Mouse (Mus musculus) kidney, postnatal 0 days (tissue): ENCODE measurements around the gene Col5a3. TPM values are rescaled to one million over a fixed set of nuclear protein-coding genes. Genes with fewer than 3 reads are reported as not detected.

ENCODE experiments used
- ATAC-seq: fragments of 200-750 bp; cut with Nextera tagmentation; replicated peaks from 2 replicates; pipeline ENCODE4 v1.8.0; 2017; ENCODE audit warnings: low read depth, moderate number of reproducible peaks, moderate TSS enrichment, moderate library complexity; ENCODE audit not compliant: low FRiP score
- DNase-seq: peaks from one replicate; pipeline ENCODE4 v3.0.0-alpha.2; 2016; ENCODE audit warnings: low spot score
- H3K27ac ChIP-seq: fragments of 300-500 bp; sonication (generic); 2 replicates; pipeline ENCODE4 v1.5.1; 2014; ENCODE audit warnings: mild to moderate bottlenecking
- H3K27me3 ChIP-seq: fragments of 300-500 bp; sonication (generic); 2 replicates; pipeline ENCODE4 v1.6.1; 2014; ENCODE audit warnings: low read length, mixed read lengths; ENCODE audit not compliant: insufficient read depth
- H3K36me3 ChIP-seq: fragments of 300-500 bp; sonication (generic); 2 replicates; pipeline ENCODE4 v1.6.1; 2014; ENCODE audit warnings: low read length, mixed read lengths; ENCODE audit not compliant: insufficient read depth
- H3K4me1 ChIP-seq: fragments of 300-500 bp; sonication (generic); replicated peaks from 2 replicates; pipeline ENCODE4 v1.6.1; 2014; ENCODE audit warnings: antibody characterized with exemption, low read length, mixed read lengths; ENCODE audit not compliant: insufficient read depth
- H3K4me2 ChIP-seq: fragments of 300-500 bp; sonication (generic); 2 replicates; pipeline ENCODE4 v1.6.1; 2014; ENCODE audit warnings: mild to moderate bottlenecking, low read length, moderate library complexity, mixed read lengths
- H3K4me3 ChIP-seq: fragments of 300-500 bp; sonication (generic); replicated peaks from 2 replicates; pipeline ENCODE4 v1.5.1; 2014; ENCODE audit warnings: low read depth, low read length
- H3K9ac ChIP-seq: fragments of 300-500 bp; sonication (generic); 2 replicates; pipeline ENCODE4 v1.6.1; 2014; ENCODE audit warnings: low read depth, low read length
- H3K9me3 ChIP-seq: fragments of 300-500 bp; sonication (generic); replicated peaks from 2 replicates; pipeline ENCODE4 v1.6.1; 2016; ENCODE audit warnings: low read length, inconsistent platforms, mixed read lengths
- CTCF ChIP-seq: IDR thresholded peaks from 2 replicates; pipeline ENCODE4 v1.5.1; 2016; ENCODE audit warnings: antibody characterized with exemption, low read depth, mild to moderate bottlenecking, moderate library complexity
- WGBS: fragments of 180-500 bp; shearing (Covaris S2); extraction: QIAGEN DNeasy Blood & Tissue Kit; methylation state at CpG from one replicate; pipeline ENCODE4 v1.1.7; 2014; 5-methylcytosine and 5-hydroxymethylcytosine counted together
- polyA plus RNA-seq: library from polyadenylated mRNA; unstranded; fragments of >200 nt; fragmentation: Nextera tagmentation; extraction: Ambion mirVana; gene quantifications from 2 replicates; pipeline ENCODE4 v1.2.1, GENCODE M21; 2015

Gene Col5a3
- polyA plus RNA-seq, 1 experiment from 2014 or later, result 1.2 TPM

- H3K36me3 ChIP-seq, result no peaks in the 10 kb centered on the region
- peak; percentile 37; the same call in 1 of the 2 replicates for ATAC-seq
- peak; percentile 63 for DNase-seq
- peaks cover 4% of the 10 kb centered on the region; the same call in 1 of the 2 replicates for H3K4me1 ChIP-seq
- 10% methylated on average over 19 of the region's 19 CpGs for WGBS
- TF ChIP-seq CTCF, result no peak
- H3K4me3 ChIP-seq, result no peak overlapping the region
- no peak overlapping the region for H3K27ac ChIP-seq
- H3K9me3 ChIP-seq, result no peaks in the 10 kb centered on the region
- H3K4me2 ChIP-seq, result peak overlapping the region; percentile 25; the same call in 1 of the 2 replicates
- H3K27me3 ChIP-seq, result no peaks in the 10 kb centered on the region; the same call in 1 of the 2 replicates
- H3K9ac ChIP-seq, result no peak overlapping the region
Observed at GRCm38 (mm10) chr9:20812537-20813271, 2.2 kb downstream of the Col5a3 start.

DNA sequence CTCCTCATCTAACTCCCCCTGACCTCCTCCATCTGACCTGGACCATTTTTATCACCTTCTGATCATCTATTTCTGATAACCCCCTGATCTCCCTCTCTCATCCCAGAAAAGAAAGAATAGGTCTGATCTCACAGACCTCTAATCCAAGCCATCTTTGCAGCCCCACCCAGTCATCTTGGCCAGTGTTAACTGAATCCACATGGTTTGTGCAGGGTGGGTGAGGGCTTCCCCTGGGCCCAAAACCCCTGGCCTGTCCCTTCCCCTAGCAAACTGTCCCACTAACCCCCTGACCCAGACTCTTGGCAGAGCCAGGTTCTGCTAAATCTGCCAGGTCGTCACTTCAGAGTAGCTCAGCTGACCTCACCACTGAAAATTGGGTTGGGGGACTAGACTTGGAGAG lies 4.1 kb downstream of the Col5a3 start:
- H3K9me3 ChIP-seq, result no peaks in the 10 kb centered on the region
- ATAC-seq (no peak), DNase-seq (no peak)
- H3K4me3 ChIP-seq, result no peak overlapping the region
- H3K36me3 ChIP-seq, result no peaks in the 10 kb centered on the region
- H3K27ac ChIP-seq, result no peak overlapping the region
- 68% methylated on average over 1 of the region's 1 CpGs for WGBS
- H3K9ac ChIP-seq, result no peak overlapping the region
- no peak for TF ChIP-seq CTCF
- H3K4me2 ChIP-seq, result no peak overlapping the region
- H3K27me3 ChIP-seq, result no peaks in the 10 kb centered on the region; the same call in 1 of the 2 replicates
- H3K4me1 ChIP-seq, result peaks cover 4% of the 10 kb centered on the region; the same call in 1 of the 2 replicates

GRCm38 (mm10) chr9:20810271-20810670 lies 4.6 kb downstream of the Col5a3 start:
- DNase-seq (no peak), ATAC-seq (no peak)
- H3K27ac ChIP-seq, result no peak overlapping the region
- no peaks in the 10 kb centered on the region; the same call in 1 of the 2 replicates for H3K27me3 ChIP-seq
- no peaks in the 10 kb centered on the region for H3K36me3 ChIP-seq
- no peak overlapping the region for H3K4me3 ChIP-seq
- no peaks in the 10 kb centered on the region for H3K9me3 ChIP-seq
- H3K4me2 ChIP-seq, result no peak overlapping the region
- no peak for TF ChIP-seq CTCF
- H3K9ac ChIP-seq, result no peak overlapping the region
- H3K4me1 ChIP-seq, result peaks cover 4% of the 10 kb centered on the region; the same call in 1 of the 2 replicates
- 55% methylated on average over 4 of the region's 4 CpGs for WGBS

DNA sequence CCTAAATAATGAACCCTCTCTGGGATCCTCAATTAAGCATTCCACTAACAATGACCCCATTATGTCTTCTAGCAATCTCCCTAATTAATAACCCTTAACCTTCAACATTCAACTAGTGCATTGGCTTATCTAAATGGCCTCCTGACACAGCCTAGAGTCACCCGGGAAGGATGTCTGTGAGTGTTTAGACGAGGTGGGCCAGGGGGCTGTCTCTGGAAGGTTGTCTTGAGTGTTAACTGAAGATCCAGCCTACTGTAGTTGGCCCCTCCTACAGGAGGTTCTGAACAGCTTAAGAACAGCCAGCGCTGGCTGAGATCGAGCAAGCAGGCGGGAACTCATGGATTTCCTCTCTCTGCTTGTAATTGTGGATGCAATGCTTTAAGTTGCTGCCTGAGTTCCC lies 9.2 kb downstream of the Col5a3 start:
- Histone ChIP-seq H3K9ac (no peak overlapping the region), H3K4me2 (no peak overlapping the region), H3K4me3 (no peak overlapping the region), H3K9me3 (no peaks in the 10 kb centered on the region), H3K36me3 (no peaks in the 10 kb centered on the region), H3K27me3 (no peaks in the 10 kb centered on the region), H3K27ac (no peak overlapping the region), H3K4me1 (no peaks in the 10 kb centered on the region)
- DNase-seq (no peak), ATAC-seq (no peak)
- WGBS, result 41% methylated on average over 5 of the region's 5 CpGs
- no peak for TF ChIP-seq CTCF

- Histone ChIP-seq H3K36me3 (no peaks in the 10 kb centered on the region), H3K9me3 (no peaks in the 10 kb centered on the region), H3K9ac (no peak overlapping the region), H3K4me2 (no peak overlapping the region), H3K4me1 (no peaks in the 10 kb centered on the region), H3K4me3 (no peak overlapping the region), H3K27me3 (no peaks in the 10 kb centered on the region), H3K27ac (no peak overlapping the region)
- TF ChIP-seq CTCF, result no peak
- DNase-seq, result no peak
- 76% methylated on average over 3 of the region's 3 CpGs for WGBS
- ATAC-seq, result no peak
Observed at GRCm38 (mm10) chr9:20805159-20805495, 9.7 kb downstream of the Col5a3 start.

GRCm38 (mm10) chr9:20804266-20805158 lies 10.4 kb downstream of the Col5a3 start:
- TF ChIP-seq CTCF, result peak; percentile 75
- no peak for ATAC-seq

More at GRCm38 (mm10) chr9:20804266-20805158, 10.4 kb downstream of the Col5a3 start:
- H3K9me3 ChIP-seq, result no peaks in the 10 kb centered on the region
- H3K27me3 ChIP-seq, result no peaks in the 10 kb centered on the region
- H3K36me3 ChIP-seq, result no peaks in the 10 kb centered on the region
- no peaks in the 10 kb centered on the region for H3K4me1 ChIP-seq
- H3K27ac ChIP-seq, result no peak overlapping the region
- H3K4me3 ChIP-seq, result no peak overlapping the region
- 68% methylated on average over 13 of the region's 13 CpGs for WGBS
- H3K9ac ChIP-seq, result no peak overlapping the region
- no peak overlapping the region for H3K4me2 ChIP-seq
- peak; percentile 63 for DNase-seq
